Mouse (Mus musculus): ENCODE data around the gene Zfand2b. TPM values are rescaled to one million over a fixed set of nuclear protein-coding genes. Genes with fewer than 3 reads are reported as not detected.
A peak's percentile ranks its signal among the peaks of the same experiment; 100 is the strongest.

The Zfand2b gene
- 10 to 100 TPM; 14.6 to 17.7 TPM for total RNA-seq (2021)
- long read RNA-seq, experiment 1, transcript Zfand2b-204 (10 exons, 1,206 nt): major isoform, 10 of 22 reads
- long read RNA-seq, experiment 1, partial matches to known transcripts: 1 of 22 reads
- long read RNA-seq, experiment 1, other reads (novel, unspliced or antisense): 7 of 22 reads
- long read RNA-seq, experiment 2, transcript Zfand2b-204 (10 exons, 1,206 nt): major isoform, 14 of 26 reads
- long read RNA-seq, experiment 2, partial matches to known transcripts: 0 of 26 reads
- long read RNA-seq, experiment 2, other reads (novel, unspliced or antisense): 11 of 26 reads

GRCm38 (mm10) chr1:75168472-75169464, at the start of gene Zfand2b:
Gene Zfand2b, plus strand, starts transcription at chr1:75168646.
- TF ChIP-seq CTCF (IDR thresholded peaks at IDR 0.05): no peak
- peak; percentile 98 for DNase-seq
- H3K4me3 ChIP-seq: peak within 1 kb of the TSS; percentile 84
- peak within 1 kb of the TSS; percentile 100 for H3K27ac ChIP-seq
- intact Hi-C loops (cut with DNase I): no loop called here

DNA sequence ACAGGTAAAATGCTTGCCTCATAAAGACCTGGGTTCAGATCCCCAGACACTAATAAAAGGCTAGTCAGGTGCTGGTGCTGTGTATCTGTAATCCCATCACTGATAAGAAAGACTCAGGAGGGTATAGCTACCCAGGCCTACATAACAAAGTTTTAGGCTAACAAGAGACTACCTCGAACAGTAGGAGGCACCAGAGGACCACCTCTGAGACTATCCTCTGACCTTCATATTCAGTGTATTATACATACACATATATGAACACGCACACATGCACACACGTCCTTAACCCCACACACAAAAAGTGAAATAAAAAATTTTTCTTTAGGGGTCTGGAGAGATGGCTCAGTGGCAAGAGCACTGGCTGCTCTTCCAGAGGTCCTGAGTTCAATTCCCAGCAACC, 46.2 kb upstream of the Zfand2b start:
- Histone ChIP-seq H3K4me3 (no peak overlapping the region), H3K27ac (no peak overlapping the region)
- DNase-seq: no peak
- peak; percentile 24 for TF ChIP-seq CTCF (IDR thresholded peaks at IDR 0.05)
- intact Hi-C loops (cut with DNase I): no loop called here

DNA sequence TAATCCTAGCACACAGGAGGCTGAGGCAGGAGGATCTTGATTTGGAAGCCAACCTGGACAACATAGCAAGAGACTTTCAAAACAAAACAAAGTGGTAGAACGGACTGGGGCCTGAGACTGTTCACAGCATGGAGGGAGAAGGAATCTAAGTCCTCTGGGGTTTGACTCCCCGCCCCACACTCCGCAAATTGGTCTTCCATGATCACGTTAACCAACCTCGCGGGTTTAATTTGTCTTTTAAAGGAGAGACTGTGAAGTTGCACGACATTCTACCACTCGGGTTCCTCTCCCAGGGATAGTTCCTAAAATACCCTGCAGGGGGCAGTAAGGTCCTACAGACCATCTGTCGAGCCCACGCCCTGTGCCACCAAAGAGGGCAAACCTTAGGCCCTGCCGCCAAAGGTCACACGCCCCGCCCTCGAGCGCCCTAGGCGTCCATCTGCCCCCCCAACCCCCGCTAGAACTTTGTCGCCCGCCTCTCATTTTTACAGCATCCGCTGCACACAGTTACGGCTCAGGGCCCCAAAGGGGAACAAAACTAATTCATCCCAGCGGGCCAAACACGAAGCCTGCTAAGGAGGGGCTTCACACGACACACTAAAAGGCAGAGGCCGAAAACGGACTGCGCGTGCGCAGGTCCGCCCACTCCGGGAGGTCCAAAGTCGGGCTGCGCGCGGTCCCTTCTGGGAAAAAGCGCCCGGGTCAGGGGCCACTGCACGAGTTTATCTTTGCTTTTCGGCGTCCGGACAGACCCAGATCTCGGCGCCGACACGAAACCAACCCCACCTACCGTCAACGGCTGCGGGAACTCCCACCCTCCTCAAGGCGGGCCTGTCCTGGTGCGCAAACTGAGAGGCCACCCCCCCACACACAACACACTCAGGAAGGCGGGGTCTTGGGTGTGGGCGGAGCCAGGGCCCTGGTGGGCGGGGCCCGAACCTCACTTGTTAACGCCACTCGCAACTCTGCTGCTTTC, 43.8 kb upstream of the Zfand2b start, which contains the start of gene Nhej1:
Gene Nhej1, minus strand, starts transcription at position 855 of the 976 bp plus-strand sequence.
- Histone ChIP-seq H3K4me3 (peak within 1 kb of the TSS; percentile 88), H3K27ac (peak within 1 kb of the TSS; percentile 98)
- intact Hi-C loops (cut with DNase I): no loop called here
- DNase-seq: peak; percentile 96
- peak; percentile 93 for TF ChIP-seq CTCF (IDR thresholded peaks at IDR 0.05)

DNA sequence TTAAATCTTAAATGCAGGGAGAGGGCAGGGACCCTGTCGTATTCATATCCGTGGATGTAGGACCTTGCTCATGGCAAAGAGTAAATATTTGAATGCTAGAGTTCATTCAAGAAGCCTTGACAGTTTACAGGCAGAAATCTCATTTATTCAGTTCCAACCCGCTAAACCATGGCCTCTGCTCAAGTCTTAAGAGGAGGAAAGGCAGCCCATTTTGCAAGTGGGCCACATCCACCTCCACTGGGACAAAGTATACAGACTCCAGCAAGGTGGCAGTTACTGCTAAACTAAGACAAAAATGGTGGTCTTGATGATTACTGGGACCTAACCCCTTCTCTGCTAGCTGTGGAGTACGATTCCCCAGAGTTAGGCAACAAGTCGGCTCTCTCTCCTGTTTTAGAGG, 43.0 kb upstream of the Zfand2b start:
- DNase-seq: no peak
- TF ChIP-seq CTCF (IDR thresholded peaks at IDR 0.05): no peak
- H3K4me3 ChIP-seq: peak overlapping the region; percentile 88
- intact Hi-C loops (cut with DNase I): no loop called here
- peak overlapping the region; percentile 98 for H3K27ac ChIP-seq

DNA sequence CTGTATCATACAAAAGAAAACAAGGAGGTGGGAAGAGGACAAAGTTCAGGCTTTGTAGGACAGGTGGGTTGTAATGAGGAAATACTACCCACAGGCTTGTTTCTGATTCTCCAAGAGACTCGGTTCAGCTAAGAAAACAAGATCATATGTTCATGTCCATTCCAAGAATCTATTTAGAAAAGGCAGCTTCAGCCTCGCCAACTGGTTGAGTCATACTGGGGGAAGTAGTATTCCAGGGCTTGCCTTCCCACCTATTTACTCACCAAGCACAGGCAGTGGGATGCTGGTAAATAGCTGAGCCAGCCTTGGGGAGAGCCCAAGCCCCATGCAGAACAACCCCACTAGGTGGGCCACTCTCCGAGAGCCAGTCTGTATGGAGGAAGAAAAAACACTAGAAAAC, 39.8 kb upstream of the Zfand2b start:
- Histone ChIP-seq H3K27ac (no peak overlapping the region), H3K4me3 (no peak overlapping the region)
- intact Hi-C loops (cut with DNase I): no loop called here
- DNase-seq: no peak
- TF ChIP-seq CTCF (IDR thresholded peaks at IDR 0.05): no peak

GRCm38 (mm10) chr1:75133421-75134207, 34.8 kb upstream of the Zfand2b start, which contains the start of gene Slc23a3:
Gene Slc23a3, minus strand, starts transcription at chr1:75133890.
- intact Hi-C loops (cut with DNase I): no loop called here
- no peak within 1 kb of the TSS for H3K4me3 ChIP-seq
- DNase-seq: no peak
- TF ChIP-seq CTCF (IDR thresholded peaks at IDR 0.05): no peak
- no peak within 1 kb of the TSS for H3K27ac ChIP-seq

- intact Hi-C loops (cut with DNase I): no loop called here
- Histone ChIP-seq H3K27ac (no peak overlapping the region), H3K4me3 (no peak overlapping the region)
- no peak for DNase-seq
- TF ChIP-seq CTCF (IDR thresholded peaks at IDR 0.05): no peak
Observed at GRCm38 (mm10) chr1:75136293-75136692, 32.2 kb upstream of the Zfand2b start.

GRCm38 (mm10) chr1:75136730-75137129, 31.7 kb upstream of the Zfand2b start:
- H3K4me3 ChIP-seq: no peak overlapping the region
- intact Hi-C loops (cut with DNase I): no loop called here
- no peak for DNase-seq
- no peak overlapping the region for H3K27ac ChIP-seq
- TF ChIP-seq CTCF (IDR thresholded peaks at IDR 0.05): no peak

DNA sequence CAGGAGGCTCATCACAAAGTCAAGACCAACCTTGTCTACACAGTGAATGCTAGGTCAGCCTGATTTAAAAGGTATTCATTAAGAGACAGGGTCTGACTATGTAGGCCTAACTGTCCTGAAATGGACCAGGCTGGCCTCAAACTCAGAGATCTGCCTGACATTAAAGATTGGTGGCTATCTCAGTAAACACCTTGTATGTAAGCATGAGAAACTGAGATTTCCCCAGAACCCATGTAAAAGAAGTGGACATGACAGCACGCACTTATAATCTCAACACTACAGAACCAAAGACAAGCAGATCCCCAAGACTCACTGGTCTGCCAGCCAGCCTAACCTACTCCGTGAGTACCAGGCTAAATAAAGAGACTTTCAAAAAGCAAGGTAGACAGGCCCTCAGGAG, 30.0 kb upstream of the Zfand2b start:
- intact Hi-C loops (cut with DNase I): no loop called here
- no peak for TF ChIP-seq CTCF (IDR thresholded peaks at IDR 0.05)
- Histone ChIP-seq H3K27ac (no peak overlapping the region), H3K4me3 (no peak overlapping the region)
- DNase-seq: no peak

- H3K27ac ChIP-seq: peak overlapping the region; percentile 98
- TF ChIP-seq CTCF (IDR thresholded peaks at IDR 0.05): no peak
- intact Hi-C loops (cut with DNase I): no loop called here
- no peak for DNase-seq
- H3K4me3 ChIP-seq: peak overlapping the region; percentile 96
Observed at GRCm38 (mm10) chr1:75140601-75141190, 27.8 kb upstream of the Zfand2b start.
